Mouse (Mus musculus) T-helper 17 cell (primary cell): ENCODE data around the gene Eif2ak4.

Experiments used
- in situ Hi-C, 2 experiments: fragments of 300-600 bp; cut with MboI, MseI; formaldehyde crosslinking; loops; 1 replicate in 1 of 2; 2 replicates in 1 of 2; pipeline ENCODE4 v1.15.1; 2025; ENCODE audit warnings: high pct_unique_total_duplicates in 2 of 2

Eif2ak4 gene

DNA sequence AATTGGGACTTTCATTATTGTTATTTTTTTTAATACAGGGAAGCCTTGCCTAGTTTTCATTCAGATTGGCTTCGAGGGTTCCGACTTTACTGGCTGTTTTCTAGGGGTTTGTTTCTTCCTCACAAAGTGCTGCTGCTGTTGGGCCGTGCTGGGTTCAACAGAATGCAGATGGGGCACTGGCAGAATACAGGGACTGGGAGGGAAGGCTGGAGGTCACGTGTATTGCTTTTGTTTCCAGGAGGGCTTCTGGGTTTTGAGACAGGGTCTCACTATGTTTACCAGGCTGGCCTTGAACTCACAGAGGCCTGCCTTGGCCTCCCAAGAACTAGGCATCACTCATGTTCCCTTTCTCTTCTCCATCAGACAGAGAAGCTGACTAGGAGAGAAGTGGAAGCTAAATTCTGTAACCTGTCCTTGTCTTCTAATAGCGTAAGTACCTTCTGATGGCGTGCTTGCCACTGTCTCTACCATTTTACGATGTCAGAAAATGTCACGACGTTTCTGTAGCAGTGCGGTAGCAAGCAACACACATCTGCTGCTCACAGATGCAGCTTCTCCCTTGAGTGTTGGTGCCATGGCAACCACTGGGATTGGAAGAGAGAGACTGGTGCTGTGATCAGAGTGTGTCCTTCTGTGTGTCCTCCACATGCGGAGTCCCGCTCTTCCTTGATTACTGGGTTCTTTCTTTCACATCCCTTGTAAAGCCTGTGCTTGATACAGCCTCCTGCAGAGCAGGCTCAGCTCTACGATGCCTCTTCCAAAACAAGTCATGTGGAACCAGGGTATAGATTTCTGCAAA is 69.2 kb downstream of the Eif2ak4 start:
- in situ Hi-C loops = no loop called here

DNA sequence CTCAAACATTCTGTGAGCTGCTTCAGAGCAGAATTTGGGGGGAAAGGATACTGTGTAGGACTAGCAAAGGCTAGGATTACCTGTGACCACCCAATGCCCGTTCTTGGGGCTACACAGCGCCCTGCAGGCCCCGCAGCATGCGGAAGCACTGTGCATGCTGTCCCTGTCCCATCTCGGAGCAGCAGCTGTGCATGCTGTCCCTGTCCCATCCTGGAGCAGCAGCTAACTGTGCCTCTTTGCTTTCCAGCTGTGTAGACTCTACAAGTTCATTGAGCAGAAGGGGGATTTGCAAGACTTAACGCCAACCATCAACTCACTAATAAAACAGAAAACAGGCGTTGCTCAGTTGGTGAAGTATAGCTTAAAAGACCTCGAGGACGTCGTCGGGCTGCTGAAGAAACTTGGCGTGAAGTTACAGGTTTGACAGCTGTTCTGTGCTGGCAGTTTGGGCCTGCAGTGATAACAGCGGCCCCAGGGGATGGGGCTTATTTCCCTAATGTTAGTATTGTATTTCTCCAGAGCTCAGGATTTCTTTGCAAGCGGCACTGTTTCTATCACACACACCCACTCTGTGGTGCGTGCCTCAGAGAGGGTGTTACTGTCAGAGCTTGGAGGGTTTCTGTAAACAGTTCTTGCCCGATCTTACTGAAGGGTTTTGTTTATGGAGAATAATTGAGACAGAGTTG is 73.2 kb downstream of the Eif2ak4 start:
- in situ Hi-C loops = no loop called here

DNA sequence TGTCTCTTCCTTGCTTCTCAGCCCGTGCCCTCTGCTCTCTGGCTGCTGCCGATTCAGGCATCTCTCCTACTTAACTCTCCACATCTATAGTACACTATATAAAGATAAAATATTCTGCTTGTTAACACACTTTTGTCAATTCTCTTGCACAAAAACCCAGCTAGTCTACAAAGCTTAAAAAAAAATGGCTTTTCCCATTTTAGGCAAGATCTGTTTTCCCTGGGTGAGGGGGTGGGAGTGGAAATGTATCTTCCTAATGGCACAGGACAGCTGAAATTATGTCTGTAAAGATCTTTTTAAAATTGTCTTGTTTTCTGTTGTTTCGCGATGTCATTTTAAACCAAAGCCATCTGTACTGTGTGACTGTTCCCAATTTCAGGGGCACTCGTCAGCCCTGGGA is 75.1 kb downstream of the Eif2ak4 start:
- in situ Hi-C loops = no loop called here

DNA sequence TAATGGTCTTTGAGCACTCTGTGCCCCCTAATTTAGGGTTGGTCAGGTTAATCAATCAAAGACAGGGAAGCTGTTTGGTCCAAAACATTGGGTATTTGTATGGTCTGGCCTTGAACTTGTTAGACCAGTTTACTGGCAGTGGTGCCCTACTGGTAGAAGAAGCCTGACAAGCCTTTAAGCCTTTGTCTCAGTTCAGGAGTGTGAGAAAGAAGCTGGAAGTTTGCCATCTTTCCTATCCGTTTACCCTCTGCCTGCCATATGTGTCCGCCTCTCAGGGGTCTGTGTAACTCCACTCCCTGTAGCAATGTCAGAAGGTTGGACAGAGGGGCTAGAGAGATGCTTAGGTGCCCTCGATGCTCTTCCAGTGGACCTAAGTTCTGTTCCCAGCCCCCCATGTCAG is 76.0 kb downstream of the Eif2ak4 start:
- in situ Hi-C loops = no loop called here

DNA sequence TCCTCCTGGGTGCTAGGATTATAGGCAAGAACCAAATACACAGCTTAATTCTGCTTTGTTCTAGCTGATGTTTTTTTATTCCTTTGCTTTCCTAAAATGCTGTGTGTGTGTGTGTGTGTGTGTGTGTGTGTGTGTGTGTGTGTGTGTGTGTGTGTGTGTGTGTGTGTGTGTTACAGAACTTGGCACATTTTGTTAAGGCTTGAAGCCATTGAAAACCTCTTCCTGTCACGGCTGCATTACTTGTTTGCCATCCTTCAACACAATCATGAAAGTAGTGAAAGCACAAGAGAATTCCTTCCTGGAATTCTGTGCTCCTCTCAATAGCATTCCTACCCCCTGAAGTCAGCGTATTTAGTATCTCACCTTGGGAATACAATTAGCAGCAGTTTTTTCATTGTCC is 77.5 kb downstream of the Eif2ak4 start:
- in situ Hi-C loops = no loop called here

DNA sequence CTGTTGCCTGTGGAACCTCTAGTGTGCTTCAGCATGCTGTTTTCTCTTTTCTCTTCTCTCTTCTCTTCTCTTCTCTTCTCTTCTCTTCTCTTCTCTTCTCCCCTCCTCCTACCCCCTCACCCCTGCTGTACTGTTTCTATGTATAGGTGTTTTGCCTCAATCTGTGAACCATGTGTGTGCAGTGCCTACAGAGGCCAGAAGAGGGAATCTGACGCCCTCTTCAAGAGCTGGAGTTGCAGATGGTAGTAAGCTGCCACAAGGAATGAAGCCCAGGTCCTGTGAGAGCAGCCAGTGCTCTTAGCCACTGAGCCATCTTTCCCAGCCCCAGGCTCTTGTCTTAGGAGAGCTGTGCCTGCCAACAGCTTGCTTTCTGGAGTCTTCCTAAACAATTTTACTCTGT is 78.2 kb downstream of the Eif2ak4 start:
- in situ Hi-C loops = no loop called here

DNA sequence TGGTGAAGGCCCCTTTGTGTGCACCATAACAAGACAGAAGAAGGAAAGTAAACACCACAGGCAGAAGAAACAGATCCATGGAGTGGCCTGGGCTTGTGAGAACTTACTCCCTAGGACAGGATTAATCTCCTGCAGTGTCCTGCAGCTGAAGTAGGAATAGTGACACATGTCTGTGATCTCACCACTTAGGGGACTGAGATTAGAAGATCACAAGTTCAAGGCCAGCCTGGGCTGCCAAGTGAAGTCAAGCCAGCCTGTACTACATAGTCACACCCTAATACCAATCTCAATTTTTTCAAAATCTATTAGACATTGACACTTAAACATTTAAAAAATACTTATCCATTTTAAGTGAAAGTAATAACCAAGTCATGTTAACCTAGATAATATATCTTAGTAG is 79.9 kb downstream of the Eif2ak4 start:
- in situ Hi-C loops = no loop called here

DNA sequence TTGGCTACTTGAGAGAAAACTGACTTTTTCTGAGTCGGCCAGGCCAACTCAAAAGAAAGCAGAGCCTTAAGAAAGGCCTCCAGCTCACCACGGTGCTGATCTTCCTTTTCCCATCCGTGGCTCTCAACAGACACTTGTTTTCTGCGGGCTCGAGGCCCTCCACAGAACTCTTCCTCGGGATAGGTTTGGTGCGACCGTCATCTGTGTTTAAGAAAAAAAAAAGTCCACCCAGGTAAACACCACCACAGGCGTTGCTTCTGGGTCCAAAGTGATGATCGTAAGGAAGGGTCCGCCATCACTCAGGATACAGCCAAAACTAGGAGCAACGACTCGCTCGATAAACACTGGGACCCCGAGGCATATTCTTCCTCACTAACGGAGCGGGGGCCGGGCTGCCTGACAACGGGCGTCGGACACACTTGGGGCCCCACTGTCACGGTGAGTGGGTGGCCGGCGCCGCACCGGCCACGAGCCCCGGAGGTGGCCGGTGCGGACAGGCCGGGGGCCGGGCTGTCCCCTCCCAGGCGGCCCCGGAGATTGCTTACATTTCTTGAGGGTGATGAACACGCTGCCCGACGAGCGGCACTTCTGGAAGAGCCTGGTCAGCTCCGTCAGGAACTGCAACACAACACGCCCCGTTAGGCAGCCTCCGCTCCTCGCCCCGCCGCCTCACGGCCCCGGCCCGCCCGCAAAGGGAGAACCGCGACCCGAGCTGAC is 90.6 kb downstream of the Eif2ak4 start:
- in situ Hi-C loops = no loop called here

DNA sequence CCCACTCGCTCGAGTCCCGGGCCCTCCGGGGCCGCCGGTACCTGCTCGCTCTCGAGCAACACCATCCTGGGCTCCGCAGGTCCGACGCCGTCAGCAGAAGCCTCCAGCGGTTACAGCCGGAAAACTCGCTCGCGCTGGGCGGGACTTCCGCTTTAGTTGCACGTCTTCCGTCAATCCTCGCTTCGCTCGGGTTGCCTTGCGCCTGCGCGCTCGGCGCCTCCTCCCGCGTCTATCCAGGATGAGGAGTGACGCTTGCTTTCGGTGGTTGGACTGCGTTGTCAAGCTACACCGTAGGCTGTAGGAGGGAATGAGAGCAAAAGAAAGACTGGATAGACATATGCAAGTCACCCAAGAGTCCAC is 91.1 kb downstream of the Eif2ak4 start, which contains the start of gene Srp14:
Gene Srp14, minus strand, starts transcription at position 162 of the 360 bp plus-strand sequence.
- in situ Hi-C loops = no loop called here

DNA sequence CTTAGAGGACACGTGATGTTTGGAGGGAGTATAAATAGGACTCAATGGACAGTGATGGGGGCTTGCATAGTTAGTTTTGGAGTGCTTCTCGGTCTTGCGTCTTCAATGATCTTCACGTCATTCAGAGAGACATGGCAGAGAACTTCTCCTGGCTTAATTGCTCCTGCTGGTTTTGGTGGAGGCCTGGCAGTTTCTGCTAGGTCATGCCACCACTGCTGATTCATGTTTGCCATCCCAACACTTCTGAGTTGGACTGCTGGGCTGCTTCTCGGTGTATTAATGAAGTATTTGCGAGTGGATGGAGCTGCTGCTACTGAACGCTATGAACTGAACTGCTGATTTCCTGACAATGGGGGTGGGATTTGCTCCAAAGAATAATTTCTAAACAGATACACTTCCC is 92.5 kb downstream of the Eif2ak4 start:
- in situ Hi-C loops = no loop called here

DNA sequence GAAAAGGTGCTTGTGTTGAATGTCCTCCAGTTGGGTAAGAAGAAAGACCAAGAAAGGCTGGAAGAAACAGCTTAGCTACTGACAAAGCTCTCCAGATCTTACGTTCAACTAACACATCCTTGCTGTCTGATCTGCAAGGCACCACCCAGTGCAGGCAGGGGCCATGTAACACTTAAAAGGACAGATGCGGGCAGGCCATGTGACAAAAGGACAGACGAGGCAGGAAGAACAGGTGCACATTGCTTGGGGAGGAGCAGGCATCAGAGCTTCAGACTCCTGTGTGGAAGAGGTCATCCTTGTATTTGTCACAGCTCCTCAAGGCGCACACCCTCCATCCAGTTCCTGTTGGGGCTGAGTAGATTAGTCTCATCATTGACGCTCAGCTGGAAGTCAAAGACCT is 94.6 kb downstream of the Eif2ak4 start:
- in situ Hi-C loops = no loop called here

DNA sequence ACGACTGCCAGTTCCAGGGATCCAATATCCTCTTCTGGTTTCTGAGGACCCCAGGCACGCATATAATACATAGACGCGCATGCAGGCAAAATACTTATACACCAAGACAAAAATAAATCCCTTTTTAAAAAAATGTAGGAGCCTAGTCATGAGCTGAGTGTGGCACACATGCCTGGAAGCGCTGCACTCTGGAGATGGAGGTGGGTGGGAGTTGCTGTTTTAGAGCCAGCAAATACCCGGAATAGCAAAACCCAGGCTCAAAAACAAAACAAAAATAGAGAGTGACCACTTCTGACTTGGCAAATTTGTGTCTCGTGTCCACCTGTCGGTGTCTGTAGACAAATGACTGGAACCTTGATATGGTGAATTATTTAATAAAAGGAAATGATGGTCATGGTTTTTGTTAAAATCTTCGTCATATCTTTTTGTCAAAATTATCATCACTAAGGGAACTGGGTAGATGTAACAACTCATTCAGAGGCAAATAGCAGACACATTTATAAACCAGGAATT is 96.0 kb downstream of the Eif2ak4 start:
- in situ Hi-C loops = no loop called here

DNA sequence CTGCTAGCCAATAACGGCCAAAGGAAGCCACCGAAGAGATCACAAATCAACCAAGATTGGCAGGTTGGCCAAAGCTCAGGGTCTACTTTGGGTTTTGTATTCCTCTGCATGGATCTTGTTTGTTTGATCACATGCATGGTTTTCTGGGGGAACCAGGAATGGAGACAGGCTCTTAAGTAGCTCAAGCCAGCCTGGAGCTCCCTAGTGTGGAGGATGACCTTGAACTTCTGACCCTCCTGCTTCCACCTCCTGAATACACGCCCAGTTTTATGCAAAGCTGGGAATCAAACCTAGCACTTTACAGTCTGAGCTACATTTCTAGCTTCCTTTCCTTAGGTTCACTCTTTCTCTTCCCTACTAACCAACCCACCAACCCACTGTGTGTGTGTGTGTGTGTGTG is 97.0 kb downstream of the Eif2ak4 start:
- in situ Hi-C loops = loop anchor here (5.0 kb wide), 1 partner anchor 117 kb away; no protein-coding TSS in a partner anchor

DNA sequence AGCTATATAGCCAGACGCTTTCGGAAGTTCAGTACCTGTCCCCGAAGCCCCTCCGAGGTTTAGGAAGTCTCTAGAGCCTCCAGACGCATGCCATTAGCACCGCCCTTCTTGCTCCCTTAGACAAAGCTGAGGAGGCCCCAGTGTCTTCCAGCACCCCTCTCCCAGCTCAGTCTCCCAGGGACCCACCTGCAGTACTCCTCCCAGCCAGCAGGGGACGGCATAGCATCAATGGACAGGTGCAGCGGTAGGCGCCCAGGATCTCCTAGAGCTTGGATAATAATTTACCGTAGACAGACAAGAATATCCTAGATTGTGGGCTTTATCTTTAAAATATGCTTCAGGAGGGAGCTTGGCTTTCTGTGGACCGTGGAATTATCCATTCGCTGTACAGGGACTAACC is 98.5 kb downstream of the Eif2ak4 start:
- in situ Hi-C loops = loop anchor here (5.0 kb wide), 1 partner anchor 115 kb away; no protein-coding TSS in a partner anchor

DNA sequence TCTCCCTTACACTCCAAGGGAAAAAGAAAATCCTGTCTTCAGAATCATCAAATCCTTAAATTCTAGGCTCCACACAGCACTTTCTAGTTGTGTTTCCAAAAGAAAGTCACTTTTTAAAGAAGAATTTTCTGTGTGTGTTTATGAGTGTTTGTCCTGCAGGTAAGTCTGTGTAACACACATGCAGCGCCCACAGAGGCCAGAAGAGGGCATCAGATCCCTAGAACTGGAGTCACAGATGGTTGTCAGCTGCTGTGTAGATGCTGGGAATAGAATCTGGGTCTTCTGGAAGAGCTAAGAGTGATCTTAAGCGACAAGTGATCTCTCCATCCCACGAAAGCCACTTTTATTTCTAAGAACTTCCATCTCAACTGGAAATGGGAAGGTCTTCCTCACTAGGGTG is 99.4 kb downstream of the Eif2ak4 start:
- in situ Hi-C loops = loop anchor here (5.0 kb wide), 1 partner anchor 114 kb away; no protein-coding TSS in a partner anchor

DNA sequence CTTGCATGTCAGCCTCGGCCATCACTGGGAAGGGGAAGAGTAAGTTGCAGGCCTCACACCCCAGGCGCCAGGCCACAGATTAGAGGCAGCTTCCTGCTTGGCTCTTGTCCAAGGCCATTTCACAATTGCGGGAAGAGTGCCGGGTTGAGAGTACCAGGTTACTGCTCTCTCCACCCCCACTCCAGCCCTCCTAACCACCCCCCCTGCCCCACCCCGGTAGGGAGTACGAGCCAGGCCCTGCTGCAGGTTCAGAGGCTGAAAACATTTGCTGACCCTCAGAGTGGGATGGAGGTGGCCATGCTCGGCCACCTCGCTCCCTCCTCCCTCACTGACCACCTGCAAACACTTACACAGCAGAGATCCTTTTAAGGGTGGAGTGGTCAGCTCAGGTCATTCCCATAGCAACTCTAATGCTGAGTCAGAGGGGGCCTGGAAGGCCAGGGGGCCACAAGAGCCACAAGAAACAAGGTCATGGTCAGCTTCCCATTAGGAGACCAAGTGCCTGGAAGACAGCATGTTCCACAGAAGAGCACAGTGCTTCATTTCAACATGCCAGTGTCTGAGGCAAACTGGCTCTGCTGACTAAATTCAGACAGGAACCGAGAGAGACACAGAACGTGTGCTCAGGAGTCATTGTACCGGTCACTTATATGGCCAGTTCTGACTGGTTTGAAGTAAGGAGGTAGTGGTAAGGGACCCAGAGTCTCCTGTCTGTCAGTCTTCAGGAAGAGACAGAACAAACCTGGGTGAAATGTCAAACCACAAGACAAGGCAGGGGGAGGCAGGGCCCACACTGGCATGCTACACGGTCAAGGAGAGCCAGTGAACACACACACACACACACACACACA is 102.0 kb downstream of the Eif2ak4 start:
- in situ Hi-C loops = no loop called here

DNA sequence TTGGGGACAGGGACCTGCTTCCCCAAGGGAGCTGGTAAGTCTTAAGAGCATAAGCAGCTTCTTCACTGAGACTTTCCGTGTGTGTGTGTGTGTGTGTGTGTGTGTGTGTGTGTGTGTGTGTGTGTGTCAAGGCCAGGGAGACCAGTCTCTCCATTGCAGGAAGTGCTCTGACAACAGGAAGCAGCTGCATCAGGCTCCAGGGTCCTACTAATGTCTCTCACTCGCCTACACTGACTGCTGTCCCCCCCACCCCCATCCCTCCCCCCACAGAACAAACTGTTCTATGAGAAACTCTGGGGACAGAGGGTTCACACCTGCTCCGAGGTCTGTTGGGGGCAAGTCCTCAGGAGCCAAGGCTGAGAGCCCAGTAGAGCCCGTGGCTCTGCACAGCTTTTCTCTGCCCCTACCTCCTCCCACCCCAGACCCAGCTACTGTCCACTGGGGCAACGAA is 102.9 kb downstream of the Eif2ak4 start:
- in situ Hi-C loops = no loop called here

DNA sequence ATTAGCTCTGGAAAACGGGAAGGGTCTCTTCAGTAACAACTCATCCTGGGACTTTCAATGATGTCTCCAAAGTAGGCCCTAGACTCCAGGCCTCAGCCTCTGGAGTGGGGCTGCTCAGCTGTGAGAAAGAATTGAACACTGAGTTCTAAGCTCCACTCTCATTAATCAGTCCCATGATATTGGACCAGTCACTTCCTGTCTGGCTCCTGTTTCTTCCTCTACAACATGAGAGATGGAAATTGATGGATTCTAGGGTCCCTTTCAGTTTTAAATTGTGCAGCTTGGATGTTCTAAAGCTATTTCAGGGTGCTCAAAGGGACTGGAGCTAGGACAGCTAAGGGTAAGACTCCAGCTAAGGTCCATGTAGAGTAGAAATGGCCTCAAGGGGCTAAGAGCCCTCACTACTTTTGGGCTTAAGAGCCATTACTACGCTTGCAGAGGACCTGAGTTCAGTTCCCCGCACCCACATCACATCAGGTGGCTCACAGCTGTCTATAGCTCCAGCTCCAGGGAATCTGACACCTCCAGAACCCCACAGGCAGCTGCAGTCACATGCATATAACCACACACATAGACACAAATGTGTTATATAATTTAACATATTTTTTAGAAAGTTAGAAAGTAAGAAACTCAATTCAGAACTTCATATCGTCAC is 103.5 kb downstream of the Eif2ak4 start:
- in situ Hi-C loops = no loop called here

DNA sequence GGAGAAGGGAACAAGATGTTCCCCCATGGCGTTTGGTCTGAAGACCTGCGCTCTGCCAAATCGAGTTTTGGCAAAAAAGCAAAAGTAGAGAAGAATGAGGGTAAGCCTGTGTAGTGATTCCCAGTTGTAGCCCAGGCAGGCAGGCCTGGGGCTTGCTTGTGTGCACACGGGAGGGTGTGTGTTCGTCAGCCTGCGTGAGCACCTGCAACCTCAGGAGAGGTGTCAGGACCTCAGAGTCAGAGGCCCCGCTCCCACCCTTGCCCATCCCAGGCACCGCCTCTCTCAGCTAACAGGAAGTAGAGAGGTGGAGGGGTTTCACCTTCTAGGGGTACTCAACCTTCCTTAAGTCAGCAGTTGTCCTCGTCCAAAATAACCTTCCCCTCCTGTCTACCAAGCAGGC is 106.6 kb downstream of the Eif2ak4 start:
- in situ Hi-C loops = no loop called here

DNA sequence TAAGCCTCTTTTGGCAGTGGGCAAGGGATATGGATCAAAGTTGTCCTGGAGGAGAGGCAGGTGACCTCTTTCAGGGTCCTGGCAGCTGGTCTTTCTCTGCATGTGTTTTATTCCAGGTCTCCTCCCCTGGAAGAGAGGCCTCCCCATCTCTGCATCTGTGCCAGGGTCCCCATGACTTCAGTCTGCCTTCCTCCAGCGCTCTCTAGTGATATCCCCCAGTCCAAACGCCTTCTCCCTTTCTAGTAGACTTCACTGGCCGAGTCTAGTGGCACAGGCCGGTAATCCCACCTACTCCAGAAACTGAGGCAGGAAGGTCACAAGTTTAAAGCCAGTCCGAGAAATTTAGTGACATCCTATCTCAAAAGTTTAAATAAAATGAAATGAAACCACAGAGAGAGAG is 109.5 kb downstream of the Eif2ak4 start:
- in situ Hi-C loops = no loop called here

DNA sequence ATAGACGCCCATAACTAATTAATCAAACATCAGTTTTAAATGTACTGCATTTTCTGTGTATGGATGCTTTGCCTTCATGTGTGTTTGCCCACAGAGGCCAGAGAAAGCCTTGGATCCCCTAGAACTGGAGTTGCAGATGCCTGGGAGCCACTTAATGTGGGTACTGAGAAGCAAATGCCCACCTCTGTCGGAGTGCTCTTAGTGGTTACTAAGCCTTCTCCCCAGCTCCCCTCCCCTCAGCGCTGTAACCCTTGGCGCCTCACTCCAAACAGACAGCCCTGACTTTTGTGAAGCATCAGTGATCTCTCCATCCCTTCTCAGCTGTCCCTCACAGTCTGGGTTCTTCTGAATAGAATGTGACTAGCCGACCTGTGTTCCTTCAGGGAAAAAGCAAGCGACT is 110.1 kb downstream of the Eif2ak4 start:
- in situ Hi-C loops = no loop called here
